Mouse (Mus musculus) CD8-positive naive resting alpha-beta T cell, adult 2 months (primary cell): ENCODE measurements at regions not wholly inside any gene's neighbourhood (a gene's known extent, or its start where the extent isn't known, plus 50 kb on each side); places are given as distances from the start of the nearest gene placed in this dataset.

Experiments used
- DNase-seq, 2 experiments: peaks; one replicate each; pipeline ENCODE4 v3.0.0; 2022; ENCODE audit warnings: low read depth in 2 of 2, low spot score in 2 of 2

DNA sequence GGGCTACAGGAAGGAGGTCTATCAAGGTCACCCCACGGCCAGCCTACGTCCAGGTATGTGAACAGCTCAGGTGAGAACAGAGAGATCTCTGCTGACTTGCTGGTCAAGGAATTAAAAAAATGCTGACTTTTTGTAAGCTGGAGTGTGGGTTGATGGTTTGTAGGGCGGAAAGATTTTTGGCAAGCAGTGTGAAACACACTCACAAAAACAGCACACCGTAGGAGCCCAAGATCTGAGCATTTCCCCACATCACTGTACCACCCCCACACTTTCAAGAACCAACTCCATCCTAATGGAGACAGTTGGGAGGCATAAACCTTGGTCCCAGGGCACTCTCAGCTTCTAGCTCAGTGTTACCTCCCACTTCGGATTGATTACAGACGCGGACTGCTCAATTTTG is 200.5 kb downstream of the Rplp1 start:
- DNase-seq, result no peak

DNA sequence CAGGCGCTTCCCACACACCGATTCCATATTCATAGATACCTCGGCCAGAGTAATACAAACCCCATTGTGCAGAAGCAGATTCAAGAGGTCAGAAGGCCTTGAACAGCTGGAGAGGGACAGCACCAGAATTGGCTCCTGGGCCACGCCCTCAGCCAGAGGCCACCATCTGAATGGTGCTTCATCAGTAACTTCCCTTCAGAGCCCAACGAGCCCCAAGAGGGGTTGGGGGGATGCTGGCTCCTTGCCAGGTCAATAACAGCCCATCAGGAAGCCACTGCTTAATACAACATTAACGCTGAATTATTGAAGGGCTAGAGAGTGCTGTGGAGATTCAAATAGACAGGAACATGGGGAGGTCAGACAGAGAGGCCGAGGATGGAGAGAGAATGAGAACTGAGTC is 203.0 kb downstream of the Rplp1 start:
- DNase-seq, result no peak

DNA sequence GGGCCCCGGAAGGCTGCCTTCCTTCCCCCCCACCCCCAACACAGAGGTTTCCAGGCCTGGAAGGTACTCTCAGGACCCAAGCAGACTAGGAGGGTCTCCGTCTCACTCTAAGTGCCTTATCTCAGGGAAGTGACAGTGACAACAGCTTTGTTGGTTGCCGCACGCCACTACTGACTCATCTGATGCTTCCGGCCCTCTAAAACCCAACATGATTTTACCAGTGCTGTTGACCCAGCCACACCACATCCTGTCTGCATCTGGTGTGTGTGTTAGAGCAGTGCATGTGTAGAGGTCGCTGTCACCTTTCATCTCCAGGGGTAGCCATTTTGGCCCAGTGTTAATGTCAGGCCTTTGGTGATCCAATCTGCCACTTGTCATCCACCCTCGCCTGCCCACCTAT is 206.5 kb downstream of the Rplp1 start:
- peak; percentile 71 to 79 for DNase-seq

DNA sequence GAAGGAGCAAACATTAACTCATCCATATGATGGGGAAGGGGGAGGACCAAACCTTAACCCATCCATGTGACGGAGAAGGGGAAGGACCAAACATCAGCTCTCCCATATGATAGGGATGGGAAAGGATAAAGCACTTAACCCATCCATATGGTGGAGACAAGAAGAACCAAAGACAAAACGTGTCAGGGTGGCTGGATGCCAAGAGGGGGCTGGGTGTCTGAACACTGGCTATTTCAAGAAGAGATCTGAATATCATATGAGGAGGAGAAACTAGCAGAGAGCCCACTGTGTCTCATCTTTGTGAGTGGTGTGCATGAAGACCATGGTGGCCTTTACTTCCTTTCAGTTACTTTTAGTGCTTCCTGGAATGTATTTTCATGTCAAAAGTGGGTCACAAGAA is 207.0 kb downstream of the Rplp1 start:
- DNase-seq, result no peak

DNA sequence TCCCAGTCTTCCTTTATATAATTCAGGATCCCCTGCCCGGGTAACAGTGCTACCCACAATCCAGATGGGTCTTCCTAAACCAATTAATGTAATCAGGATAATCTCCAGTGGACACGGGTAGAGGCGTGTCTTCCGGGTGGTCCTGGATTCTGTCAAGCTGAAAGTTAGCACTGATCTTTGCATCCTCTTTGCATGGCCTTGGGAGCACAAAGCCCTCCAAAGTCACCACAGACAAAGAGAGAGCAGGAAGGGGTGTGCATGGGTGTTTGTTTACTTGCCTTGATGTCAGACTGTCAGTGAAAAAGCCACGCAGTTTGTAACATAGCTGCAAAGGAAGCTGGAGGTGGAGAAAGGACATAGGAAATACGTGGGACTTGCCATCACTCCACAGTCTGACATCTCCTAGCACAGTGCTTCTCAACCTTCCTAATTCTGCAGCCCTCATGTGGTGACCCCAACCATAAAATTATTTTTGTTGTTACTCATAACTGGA is 208.0 kb downstream of the Rplp1 start:
- DNase-seq, result peak in 1 of 2 experiments; percentile 34

DNA sequence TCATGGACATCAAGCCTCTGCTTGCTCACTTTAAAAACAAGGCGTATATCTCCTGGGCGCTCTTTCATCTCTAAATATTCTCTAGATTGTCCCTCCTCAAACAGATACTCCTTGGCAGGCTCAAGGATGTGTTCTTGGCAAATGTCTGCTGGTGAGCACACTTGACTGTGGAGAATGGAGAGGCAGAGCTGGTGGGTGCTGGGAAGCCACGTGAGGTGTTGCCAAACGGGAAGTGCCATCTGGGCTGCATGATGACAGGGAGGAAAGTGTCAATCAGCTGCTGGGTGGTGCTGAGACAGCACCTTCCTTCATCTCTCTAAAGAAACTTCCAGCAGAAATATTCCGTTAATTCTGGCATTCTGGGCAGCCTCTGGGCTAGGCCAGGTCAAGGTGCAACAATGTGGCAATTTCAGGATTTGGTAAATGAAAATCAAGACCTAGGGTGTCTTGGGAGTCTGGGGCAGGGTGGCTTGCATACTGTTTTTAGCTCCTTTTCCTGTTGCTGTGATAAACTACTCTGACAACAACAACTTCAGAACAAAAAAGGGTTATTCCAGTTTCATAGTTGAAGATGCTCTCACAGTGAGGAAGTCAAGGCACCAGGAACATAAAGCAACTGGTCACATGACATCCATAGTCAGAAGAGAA is 208.6 kb downstream of the Rplp1 start:
- DNase-seq, result peak in 1 of 2 experiments; percentile 22

DNA sequence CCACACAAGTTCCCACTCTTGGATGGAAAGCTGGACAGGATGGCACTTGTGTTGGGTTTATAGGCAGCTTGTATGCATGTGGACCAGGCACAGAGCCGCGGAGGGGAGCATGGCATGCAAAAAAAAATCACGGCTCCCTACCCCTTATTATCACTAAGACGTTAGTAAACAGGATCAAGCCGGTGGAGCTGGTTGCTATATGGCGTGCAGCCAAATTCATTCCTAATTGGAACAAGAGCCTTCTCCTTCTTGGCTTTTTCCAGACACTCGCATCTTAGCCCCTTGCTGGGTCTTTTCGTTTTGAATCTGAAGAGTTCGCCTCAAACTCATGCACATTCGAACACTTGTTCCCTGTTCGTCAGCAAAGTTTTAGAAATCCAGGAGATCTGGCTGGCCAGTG is 211.0 kb downstream of the Rplp1 start:
- DNase-seq, result no peak

DNA sequence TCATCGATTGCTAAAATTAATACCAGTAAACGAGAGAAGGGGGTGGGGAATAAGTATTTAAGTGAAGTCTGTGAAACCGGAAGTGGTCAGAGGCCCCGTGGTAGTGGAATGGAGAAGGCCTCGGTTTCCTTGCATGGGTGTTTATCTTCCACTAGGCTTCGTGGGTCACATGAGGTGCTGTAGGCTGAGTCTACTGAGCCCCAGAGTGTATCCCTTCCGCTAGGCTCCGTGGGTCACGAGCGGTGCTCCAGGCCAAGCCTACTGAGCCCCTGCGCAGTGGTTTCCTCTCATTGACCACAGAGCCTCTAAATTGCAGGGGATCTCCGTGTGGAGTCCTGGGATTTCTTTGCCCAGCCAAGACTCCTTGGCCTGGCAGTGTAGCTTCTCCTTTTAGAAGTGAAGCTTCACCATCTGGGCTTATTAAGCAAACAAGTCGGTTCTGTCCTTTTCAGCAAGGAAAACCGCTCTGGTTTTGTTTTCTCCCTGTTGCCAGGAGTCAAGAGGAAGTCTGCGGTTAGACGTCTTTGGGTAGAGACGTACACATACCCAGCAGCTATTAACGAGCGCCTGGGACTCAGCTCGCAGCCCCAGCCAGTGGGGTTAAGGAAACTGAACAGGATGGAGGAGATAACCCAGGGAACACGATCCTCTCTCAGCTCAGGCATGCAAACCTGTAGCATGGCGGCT is 211.9 kb downstream of the Rplp1 start:
- DNase-seq, result peak; percentile 55 to 62

DNA sequence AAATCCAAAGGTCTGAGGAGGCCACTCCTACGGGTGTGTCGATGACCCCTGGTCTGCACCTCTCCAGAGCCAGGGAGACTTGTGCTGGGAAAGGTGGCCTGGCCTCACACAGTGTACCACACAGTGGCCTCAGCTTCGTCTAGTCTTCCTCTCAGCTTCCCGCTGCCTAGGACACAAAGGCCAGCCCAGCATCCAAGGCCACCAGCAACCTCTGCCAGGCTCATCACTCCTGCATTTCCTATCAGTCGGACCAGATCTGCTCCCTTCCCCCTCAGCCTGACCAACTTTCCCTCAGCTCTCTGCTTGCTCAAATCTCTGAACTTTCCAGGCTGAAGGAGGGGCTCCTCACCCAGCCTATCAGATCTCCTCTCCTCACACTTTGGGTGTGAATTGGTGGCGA is 213.8 kb downstream of the Rplp1 start:
- DNase-seq, result no peak

DNA sequence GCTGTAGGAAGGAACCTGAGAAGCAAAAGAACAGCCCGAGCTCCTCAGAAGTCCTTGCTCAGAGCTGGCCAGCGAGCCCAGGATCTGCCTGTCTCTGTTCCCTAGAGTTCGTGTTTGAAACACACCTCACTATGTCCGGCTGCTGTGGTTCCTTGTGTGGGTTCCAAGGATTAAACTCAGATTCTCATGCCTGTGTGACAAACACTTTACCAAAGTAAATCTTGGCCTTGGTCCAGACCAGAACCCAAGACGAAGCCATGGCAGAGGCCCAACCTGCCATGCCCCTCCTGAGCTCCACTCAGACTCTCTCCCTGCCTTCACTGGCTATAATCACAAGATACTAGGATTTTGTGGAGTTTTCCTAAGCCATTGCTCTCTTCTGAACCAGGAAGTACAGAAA is 214.7 kb downstream of the Rplp1 start:
- no peak for DNase-seq

DNA sequence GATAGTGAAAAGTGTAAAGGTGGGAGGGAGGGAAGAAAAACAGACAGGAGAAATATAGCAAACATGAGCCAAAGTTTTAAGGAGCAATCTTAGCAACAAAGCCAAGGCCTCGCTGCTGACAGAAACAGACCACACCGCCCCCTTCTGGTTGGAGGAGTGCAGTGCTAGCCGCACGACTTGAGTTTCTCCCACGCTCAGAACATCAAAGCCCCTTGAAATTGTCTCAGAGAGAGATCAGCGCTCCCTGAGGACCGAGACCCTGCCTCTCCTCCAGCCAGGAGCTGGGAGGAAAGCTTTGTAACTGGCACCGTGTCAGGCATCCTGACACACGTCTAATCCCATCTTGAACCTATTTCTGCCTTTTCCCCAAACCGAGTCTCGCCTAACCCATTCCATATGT is 216.4 kb downstream of the Rplp1 start:
- peak; percentile 81 to 85 for DNase-seq

DNA sequence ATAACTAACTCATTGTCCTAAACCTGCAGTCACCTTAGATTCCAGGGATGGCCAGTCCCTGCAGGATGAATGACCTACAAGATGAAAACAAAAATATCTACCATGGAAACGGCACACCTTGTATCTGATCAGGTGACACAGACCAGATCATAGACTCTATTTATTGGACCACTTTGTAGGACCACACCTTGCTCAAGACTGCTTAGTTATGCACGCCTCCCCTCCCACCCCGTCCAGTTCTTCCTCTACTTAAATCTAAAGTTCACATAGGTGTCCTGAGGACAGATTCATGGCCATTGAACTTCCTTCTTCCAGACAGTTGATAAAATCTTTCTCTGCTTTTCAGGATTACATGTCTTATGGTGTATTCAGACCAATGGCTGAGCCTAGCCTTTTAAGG is 217.5 kb downstream of the Rplp1 start:
- DNase-seq, result no peak

DNA sequence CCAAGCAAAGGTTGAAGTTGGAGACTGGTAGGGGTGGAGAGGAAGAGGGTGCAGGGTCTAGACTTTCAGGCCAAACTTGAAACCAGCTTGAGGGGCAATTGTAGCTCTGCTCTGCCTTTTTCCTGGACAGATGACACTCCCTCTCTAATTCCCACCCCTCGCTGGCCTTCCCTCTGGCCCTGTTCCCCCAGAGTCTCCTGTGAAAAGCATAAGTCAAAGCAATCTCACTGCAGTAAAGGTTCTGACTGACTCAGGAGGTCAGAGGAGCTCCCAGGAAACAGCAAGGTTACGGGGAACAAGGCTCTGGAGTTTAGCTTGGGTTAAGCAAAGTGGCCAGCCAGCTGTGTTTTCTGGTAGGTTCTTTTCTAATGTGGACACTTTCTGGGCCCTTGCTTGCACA is 218.5 kb downstream of the Rplp1 start:
- no peak for DNase-seq

DNA sequence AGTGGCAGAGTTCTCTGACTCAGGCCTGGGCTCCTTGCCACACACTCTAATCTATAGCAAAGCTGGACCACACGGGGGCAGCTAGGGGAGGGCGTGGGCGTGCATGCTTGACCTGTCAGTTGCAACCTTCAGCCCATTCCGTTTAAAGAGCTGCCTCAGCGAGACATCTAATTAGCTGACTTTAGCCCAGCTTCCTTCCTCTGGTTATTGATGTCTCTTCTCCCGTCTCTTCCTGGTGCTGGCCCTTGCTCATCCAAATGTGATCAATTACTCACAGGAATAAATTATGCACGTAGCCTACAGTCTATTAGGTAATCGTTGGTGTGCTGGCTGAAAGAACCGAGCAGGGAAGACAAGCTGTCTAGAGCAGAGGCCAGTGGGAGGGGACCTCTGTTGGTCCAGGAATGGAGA is 219.0 kb downstream of the Rplp1 start:
- DNase-seq, result no peak

DNA sequence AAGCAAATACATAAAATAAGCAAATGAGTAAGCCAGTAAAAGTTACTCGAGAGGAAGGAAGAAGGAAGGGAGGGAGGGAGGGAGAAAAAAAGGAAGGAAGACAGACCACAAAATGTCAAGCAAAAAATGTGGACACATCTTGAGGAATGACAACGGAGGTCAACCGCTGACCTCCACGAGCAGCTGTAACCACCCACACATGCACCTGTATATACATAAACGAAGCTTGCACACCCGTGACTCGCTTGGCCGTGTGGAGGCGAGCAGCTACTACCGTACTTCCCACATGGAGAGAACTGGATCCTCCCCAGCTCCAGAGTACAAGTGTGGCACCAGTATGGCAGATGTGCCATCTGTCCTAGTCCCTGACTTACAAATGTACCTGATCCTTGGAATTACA is 220.1 kb downstream of the Rplp1 start:
- DNase-seq, result no peak

DNA sequence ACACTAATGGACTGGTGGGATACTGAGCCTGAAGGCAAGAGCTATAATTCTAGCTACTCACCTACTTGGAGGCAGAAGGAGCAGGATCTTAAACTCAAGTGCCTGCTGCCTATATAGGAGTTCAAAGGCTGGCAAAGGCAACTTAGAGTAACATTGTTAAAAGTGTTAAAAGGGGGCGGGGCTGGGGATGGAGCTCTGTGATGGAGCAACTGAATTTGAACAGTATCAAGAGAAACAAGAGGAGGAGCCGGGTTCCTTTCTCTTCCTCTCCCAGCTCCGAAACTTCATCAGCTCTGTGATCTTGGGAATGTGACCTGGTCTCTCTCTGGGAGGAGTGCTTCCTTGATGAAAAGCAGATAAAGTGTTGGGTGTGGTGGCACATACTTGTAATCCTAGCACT is 223.6 kb downstream of the Rplp1 start:
- no peak for DNase-seq

DNA sequence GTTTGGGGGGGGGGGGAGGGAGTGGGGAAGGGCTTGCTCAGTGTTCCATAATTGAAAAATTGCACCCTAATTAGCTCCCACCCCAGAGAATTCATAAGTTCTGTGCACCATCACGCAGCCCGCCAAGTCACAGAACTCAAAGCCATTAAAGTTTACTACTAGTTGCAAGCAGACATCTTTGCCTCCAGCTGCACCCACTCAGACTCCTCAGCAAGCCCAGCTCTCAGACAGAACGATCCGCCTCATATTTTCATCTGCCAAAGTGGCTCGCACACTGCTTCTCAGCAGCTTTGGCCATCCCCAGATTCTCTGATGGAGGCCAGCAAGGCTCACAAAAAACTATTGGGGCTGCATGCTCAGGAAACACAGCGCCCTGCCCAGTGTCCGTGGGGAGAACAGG is 224.4 kb downstream of the Rplp1 start:
- no peak for DNase-seq

DNA sequence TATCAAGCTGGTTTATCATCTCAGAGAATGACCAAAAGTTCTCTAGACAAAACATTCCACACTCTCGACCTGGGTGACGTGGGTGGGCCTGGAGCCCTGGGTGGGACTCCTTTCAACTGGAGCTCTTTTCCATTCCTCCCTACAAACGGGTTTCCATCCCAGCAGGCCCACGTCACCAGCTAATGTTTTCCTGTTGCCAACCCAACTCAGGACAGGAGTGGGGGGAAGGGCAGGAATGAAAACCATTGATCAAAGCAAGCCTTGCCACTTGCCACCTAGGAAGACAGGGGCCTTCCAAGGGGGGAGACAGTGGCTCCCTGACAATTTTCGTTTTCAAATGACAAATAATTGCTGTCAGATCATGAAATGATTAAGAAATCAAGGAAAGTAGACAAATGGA is 224.8 kb downstream of the Rplp1 start:
- DNase-seq, result no peak

DNA sequence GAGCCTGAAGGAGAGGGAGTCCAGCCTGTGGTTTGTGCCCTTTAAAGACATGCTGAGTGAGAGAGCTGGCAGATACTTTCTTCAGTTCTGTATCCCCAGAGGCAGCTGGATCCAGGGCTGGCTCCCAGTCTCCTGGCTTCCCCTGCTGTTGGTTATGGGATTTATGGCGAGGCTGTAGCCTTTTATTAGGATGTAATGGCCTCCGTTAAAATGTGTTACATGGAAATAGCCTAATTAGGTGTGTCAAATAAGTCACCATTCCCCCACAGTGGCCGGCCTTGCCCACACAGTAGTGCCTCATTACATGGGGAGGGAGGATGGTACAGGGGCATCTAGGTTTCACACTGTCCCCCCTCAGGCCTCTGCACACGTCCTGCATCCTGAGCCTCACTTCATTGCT is 230.8 kb downstream of the Rplp1 start:
- no peak for DNase-seq

DNA sequence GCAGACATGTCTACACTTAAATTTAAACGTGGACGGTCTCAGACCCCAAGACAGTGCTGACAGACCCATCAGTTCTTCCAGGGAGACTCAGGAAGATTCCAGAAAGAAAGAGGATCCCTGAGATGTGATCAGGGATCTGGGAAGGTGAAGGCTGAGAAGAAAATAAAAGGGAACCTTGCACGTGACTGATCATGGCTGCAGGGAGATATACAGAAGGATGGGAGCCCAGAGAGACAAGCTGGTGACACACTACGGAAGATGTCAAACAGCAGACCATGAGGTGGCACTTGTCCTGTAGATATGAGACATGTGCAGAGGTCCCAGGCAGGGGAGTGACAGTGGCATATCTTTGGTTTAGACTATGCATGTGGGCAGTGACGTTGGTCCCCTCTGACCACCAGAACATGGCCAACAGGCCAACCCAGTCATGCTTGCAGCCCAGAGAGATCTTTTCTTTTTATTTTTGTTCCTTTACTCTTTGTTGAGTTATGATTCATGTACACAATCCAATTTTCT is 231.5 kb downstream of the Rplp1 start:
- no peak for DNase-seq

DNA sequence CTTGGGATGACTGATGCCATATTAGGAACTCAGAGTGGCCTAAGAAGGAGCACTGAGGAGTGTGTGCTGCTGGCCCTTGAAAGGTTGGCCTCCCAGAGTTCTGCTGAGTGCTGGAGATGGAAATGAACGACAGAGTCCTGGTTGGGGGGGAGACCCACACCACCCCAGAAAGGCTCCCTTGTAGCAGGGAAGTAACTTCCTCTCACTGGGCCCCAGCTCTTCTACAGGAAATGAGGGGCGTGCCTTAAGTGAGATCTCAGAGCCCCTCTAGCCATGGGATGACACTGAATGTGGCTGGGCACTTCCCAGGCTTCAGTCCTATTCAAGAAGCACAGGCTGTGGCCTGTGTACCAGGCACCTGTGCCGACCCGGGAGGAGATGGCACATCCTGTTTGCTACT is 232.0 kb downstream of the Rplp1 start:
- no peak for DNase-seq

DNA sequence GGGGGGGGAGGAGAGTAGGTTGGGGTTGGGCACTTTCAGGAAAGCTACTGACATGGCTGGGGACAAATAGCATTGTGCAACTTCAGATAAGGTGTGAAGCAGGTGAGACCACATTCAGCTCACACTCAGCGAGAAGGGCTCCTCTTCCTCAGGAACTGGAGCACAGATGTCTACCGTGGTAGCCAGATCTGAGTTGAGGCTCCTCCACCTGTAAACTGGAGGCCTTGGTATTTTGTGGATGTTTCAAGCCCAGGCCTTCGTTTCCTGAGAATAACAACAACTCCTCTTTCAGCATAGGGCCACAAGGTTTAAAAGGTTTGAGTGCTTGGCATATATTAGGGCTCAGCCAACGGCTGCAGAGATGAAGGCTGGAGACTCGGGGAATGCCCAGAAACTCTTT is 232.9 kb downstream of the Rplp1 start:
- DNase-seq, result no peak

DNA sequence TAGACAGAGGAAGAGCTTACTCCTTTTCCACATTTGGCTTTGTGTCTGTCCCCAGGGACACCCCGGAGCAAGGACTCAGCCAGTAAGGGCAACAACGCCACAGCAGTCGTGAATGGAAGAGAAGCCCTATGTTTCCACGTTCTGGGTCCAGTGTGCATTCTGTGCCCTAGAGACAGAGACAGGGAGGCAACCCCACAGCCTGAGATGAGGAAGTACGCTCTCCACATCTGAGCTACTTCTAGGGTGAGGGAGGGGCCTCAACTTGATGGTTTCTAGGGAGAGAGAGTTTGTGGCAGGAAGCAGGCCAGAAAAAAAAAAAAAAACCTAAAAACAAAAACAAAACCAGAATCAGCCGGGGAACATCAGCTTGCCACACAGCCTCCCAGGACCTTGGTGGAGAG is 233.4 kb downstream of the Rplp1 start:
- DNase-seq, result peak; percentile 66 to 70
